ENCODE assay signal across 11 mouse cellular contexts in the genomic region with DNA sequence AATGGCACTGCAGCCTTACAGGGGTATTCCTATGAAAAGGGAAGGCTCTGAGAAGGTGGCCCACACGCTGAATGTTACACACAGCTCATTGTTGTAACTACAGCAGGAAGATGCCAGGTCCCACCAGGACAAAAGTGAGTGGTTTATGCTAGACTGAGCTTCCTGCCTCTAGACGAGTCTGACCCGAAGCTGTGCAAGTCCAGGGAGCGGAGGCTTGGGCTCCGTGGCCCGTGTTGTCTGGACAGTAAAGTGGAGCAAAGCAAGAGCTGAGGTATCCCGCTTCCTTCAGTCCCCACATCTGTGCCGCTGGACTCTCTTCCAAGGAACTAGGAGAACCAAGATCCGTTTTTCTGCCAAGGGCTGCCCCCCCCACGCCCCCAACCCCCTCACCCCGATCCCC. TPM values are rescaled to one million over a fixed set of nuclear protein-coding genes. Genes with fewer than 3 reads are reported as not detected.
DNase-seq lines count a peak whose midpoint lies in the region; ATAC-seq lines count a peak whose summit lies in the region.
"Had no signal": no experiment of that assay in that cellular context is flagged by ENCODE, and none has a peak within 500 bp of the region (broad histone marks: within the 10 kb centered on the region; RNA-seq: fewer than 3 reads in every experiment).

No protein-coding gene starts in this region.

- peak overlapping the region; percentile 68 for H3K4me3 ChIP-seq in kidney, embryonic 15.5 days (replicated peaks)
- H3K4me3 ChIP-seq in embryonic facial prominence, embryonic 15.5 days (replicated peaks): no peak overlapping the region
- H3K4me3 ChIP-seq in hindbrain, embryonic 13.5 days: peak overlapping the region; percentile 83
- H3K4me3 ChIP-seq in midbrain, embryonic 16.5 days (ENCODE audit: low read depth, low read length): no peak overlapping the region

- peaks cover 20% of the 10 kb centered on the region for H3K4me1 ChIP-seq in kidney, embryonic 15.5 days
- peaks cover 10% of the 10 kb centered on the region for H3K4me1 ChIP-seq in embryonic facial prominence, embryonic 15.5 days
- H3K4me1 ChIP-seq in hindbrain, embryonic 13.5 days (replicated peaks): peaks cover 41% of the 10 kb centered on the region
- peaks cover 32% of the 10 kb centered on the region for H3K4me1 ChIP-seq in midbrain, embryonic 16.5 days (ENCODE audit: control insufficient read depth, insufficient read depth, low read length)

- peak overlapping the region; percentile 100 for H3K4me2 ChIP-seq in kidney, embryonic 15.5 days
- H3K4me2 ChIP-seq in embryonic facial prominence, embryonic 15.5 days (replicated peaks): peak overlapping the region; percentile 100; the same call in 1 of the 2 replicates
- H3K4me2 ChIP-seq in hindbrain, embryonic 13.5 days: peak overlapping the region; percentile 90
- H3K4me2 ChIP-seq in midbrain, embryonic 16.5 days (ENCODE audit: low read length): peak overlapping the region; percentile 72

- no peak for ATAC-seq in kidney, embryonic 15.5 days (replicated peaks; ENCODE audit: low FRiP score)
- no peak for ATAC-seq in embryonic facial prominence, embryonic 15.5 days (ENCODE audit: insufficient number of reproducible peaks, low FRiP score, low TSS enrichment, low read depth)
- no peak for ATAC-seq in hindbrain, embryonic 13.5 days (ENCODE audit: low FRiP score)
- ATAC-seq in midbrain, embryonic 16.5 days: no peak

- no peak for DNase-seq in kidney, adult 8-10 months
- no peak for DNase-seq in ovary, adult 18-20 months (ENCODE audit: low spot score)
- no peak for DNase-seq in right cerebral cortex, postnatal 10 days (ENCODE audit: low spot score in 2 of 2)
- no peak for DNase-seq in cerebellum, postnatal 10 days
- DNase-seq: spleen, adult 18-20 months had no signal

- H3K27ac ChIP-seq in kidney, embryonic 15.5 days: no peak overlapping the region
- no peak overlapping the region for H3K27ac ChIP-seq in embryonic facial prominence, embryonic 15.5 days (replicated peaks)
- H3K27ac ChIP-seq in hindbrain, embryonic 13.5 days: no peak overlapping the region
- no peak overlapping the region; the same call in 1 of the 2 replicates for H3K27ac ChIP-seq in midbrain, embryonic 16.5 days (ENCODE audit: low read length)

- no peaks in the 10 kb centered on the region for H3K36me3 ChIP-seq in kidney, embryonic 15.5 days
- H3K36me3 ChIP-seq in embryonic facial prominence, embryonic 15.5 days: no peaks in the 10 kb centered on the region
- no peaks in the 10 kb centered on the region for H3K36me3 ChIP-seq in hindbrain, embryonic 13.5 days
- no peaks in the 10 kb centered on the region for H3K36me3 ChIP-seq in midbrain, embryonic 16.5 days (ENCODE audit: control insufficient read depth, insufficient read depth, low read length)
- H3K36me3 ChIP-seq: G1E had no signal

- WGBS in kidney, embryonic 15.5 days: 24% methylated on average over 11 of the region's 11 CpGs
- WGBS in embryonic facial prominence, embryonic 15.5 days: 20% methylated on average over 11 of the region's 11 CpGs
- 24% methylated on average over 11 of the region's 11 CpGs for WGBS in hindbrain, embryonic 13.5 days
- 25% methylated on average over 11 of the region's 11 CpGs for WGBS in midbrain, embryonic 16.5 days

- H3K27me3 ChIP-seq in kidney, embryonic 15.5 days: peaks cover 87% of the 10 kb centered on the region
- H3K27me3 ChIP-seq in embryonic facial prominence, embryonic 15.5 days: peaks cover 82% of the 10 kb centered on the region
- H3K27me3 ChIP-seq in hindbrain, embryonic 13.5 days: peaks cover 43% of the 10 kb centered on the region
- no peaks in the 10 kb centered on the region for H3K27me3 ChIP-seq in midbrain, embryonic 16.5 days (ENCODE audit: control insufficient read depth, insufficient read depth, low read depth, low read length)

- H3K9me3 ChIP-seq in kidney, embryonic 15.5 days (replicated peaks): no peaks in the 10 kb centered on the region
- no peaks in the 10 kb centered on the region for H3K9me3 ChIP-seq in embryonic facial prominence, embryonic 15.5 days (replicated peaks)
- no peaks in the 10 kb centered on the region for H3K9me3 ChIP-seq in hindbrain, embryonic 13.5 days
- H3K9me3 ChIP-seq in midbrain, embryonic 16.5 days (replicated peaks; ENCODE audit: control insufficient read depth, low read length, poor library complexity, severe bottlenecking): no peaks in the 10 kb centered on the region
- H3K9me3 ChIP-seq: G1E had no signal

- H3K9ac ChIP-seq in kidney, embryonic 15.5 days: no peak overlapping the region
- H3K9ac ChIP-seq in embryonic facial prominence, embryonic 15.5 days: no peak overlapping the region
- no peak overlapping the region; the same call in 1 of the 2 replicates for H3K9ac ChIP-seq in hindbrain, embryonic 13.5 days
- no peak overlapping the region for H3K9ac ChIP-seq in midbrain, embryonic 16.5 days (ENCODE audit: low read depth, low read length)

RNA-seq across cellular contexts. Expression of a gene that starts 0.4 kb away (rescaled TPM):
- polyA plus RNA-seq in kidney, embryonic 15.5 days (2015; fragmentation: Nextera tagmentation; extraction: Ambion mirVana): 0.84 and 0.93 TPM in 2 replicates
- 0.96 and 1.3 TPM in 2 replicates for polyA plus RNA-seq in embryonic facial prominence, embryonic 15.5 days (2015; fragmentation: Nextera tagmentation; extraction: Ambion mirVana)
- 7.6 and 8.3 TPM in 2 replicates for polyA plus RNA-seq in hindbrain, embryonic 13.5 days (2015; fragmentation: Nextera tagmentation; extraction: Ambion mirVana)
- polyA plus RNA-seq in midbrain, embryonic 16.5 days (2015; fragmentation: Nextera tagmentation; extraction: Ambion mirVana): 9.1 and 9.3 TPM in 2 replicates
- polyA plus RNA-seq: liver, embryonic 16.5 days had no signal

RNA-seq across cellular contexts. Expression of a gene that starts 58.6 kb away (rescaled TPM):
- 0.81 and 0.90 TPM in 2 replicates for polyA plus RNA-seq in kidney, embryonic 15.5 days (2015; fragmentation: Nextera tagmentation; extraction: Ambion mirVana)
- 0.91 and 0.97 TPM in 2 replicates for polyA plus RNA-seq in embryonic facial prominence, embryonic 15.5 days (2015; fragmentation: Nextera tagmentation; extraction: Ambion mirVana)
- polyA plus RNA-seq in hindbrain, embryonic 13.5 days (2015; fragmentation: Nextera tagmentation; extraction: Ambion mirVana): 7.8 and 8.3 TPM in 2 replicates
- polyA plus RNA-seq in midbrain, embryonic 16.5 days (2015; fragmentation: Nextera tagmentation; extraction: Ambion mirVana): 10.2 and 11.2 TPM in 2 replicates

Comparison
In these comparisons a context has a peak if more than half of its experiments do, and no peak if none do; other contexts are left out.
1. H3K4me3 ChIP-seq: peak in kidney, embryonic 15.5 days (single experiment) and hindbrain, embryonic 13.5 days (single experiment); none in embryonic facial prominence, embryonic 15.5 days (single experiment) and midbrain, embryonic 16.5 days (single experiment).
2. Peak in every context shown above with its lines, with median percentiles within 50 percentile points of each other: H3K4me2 ChIP-seq.